Mouse (Mus musculus): ENCODE results near the gene Syce3. TPM values are rescaled to one million over a fixed set of nuclear protein-coding genes. Genes with fewer than 3 reads are reported as not detected.

Syce3 gene
- polyA plus RNA-seq, 1 experiment from 2014 or later, result not detected

- no peak for ATAC-seq (ENCODE audit: low read depth)
- peaks cover 10% of the 10 kb centered on the region; the same call in 1 of the 2 replicates for H3K9me3 ChIP-seq (ENCODE audit: control insufficient read depth, low read length)
- WGBS, result 79% methylated on average over 10 of the region's 10 CpGs
These were observed 5.3 kb downstream of the Syce3 start for GRCm38 (mm10) chr15:89404831-89405623.

GRCm38 (mm10) chr15:89402471-89402870, 7.8 kb downstream of the Syce3 start:
- Histone ChIP-seq H3K9me3 (ENCODE audit: control insufficient read depth, low read length) (0 out of 2 replicates have a peak, but pooled peaks cover 5% of the 10 kb centered on the region), H3K27me3 (replicated peaks; ENCODE audit: control insufficient read depth, insufficient read depth, low read length) (no peaks in the 10 kb centered on the region), H3K4me3 (ENCODE audit: low read depth, low read length) (no peak overlapping the region), H3K27ac (replicated peaks; ENCODE audit: low read depth, low read length) (no peak overlapping the region), H3K9ac (ENCODE audit: low read depth, low read length) (no peak overlapping the region), H3K4me2 (ENCODE audit: low read depth, low read length) (no peak overlapping the region), H3K36me3 (ENCODE audit: control insufficient read depth, insufficient read depth, low read length) (no peaks in the 10 kb centered on the region), H3K4me1 (ENCODE audit: control insufficient read depth, insufficient read depth, low read length) (no peaks in the 10 kb centered on the region)
- ATAC-seq (ENCODE audit: low read depth) (no peak), DNase-seq (ENCODE audit: low spot score) (no peak)
- WGBS, result 92% methylated on average over 1 of the region's 1 CpGs

More at GRCm38 (mm10) chr15:89404831-89405623, 5.3 kb downstream of the Syce3 start:
- no peak overlapping the region for H3K4me2 ChIP-seq (ENCODE audit: low read depth, low read length)
- no peaks in the 10 kb centered on the region for H3K36me3 ChIP-seq (ENCODE audit: control insufficient read depth, insufficient read depth, low read length)
- no peak overlapping the region for H3K4me3 ChIP-seq (ENCODE audit: low read depth, low read length)
- H3K27ac ChIP-seq (replicated peaks; ENCODE audit: low read depth, low read length), result no peak overlapping the region
- DNase-seq (ENCODE audit: low spot score), result no peak
- H3K9ac ChIP-seq (ENCODE audit: low read depth, low read length), result no peak overlapping the region
- H3K27me3 ChIP-seq (replicated peaks; ENCODE audit: control insufficient read depth, insufficient read depth, low read length), result no peaks in the 10 kb centered on the region
- no peaks in the 10 kb centered on the region for H3K4me1 ChIP-seq (ENCODE audit: control insufficient read depth, insufficient read depth, low read length)

GRCm38 (mm10) chr15:89399716-89400115, 10.6 kb downstream of the Syce3 start:
- Histone ChIP-seq H3K27me3 (replicated peaks; ENCODE audit: control insufficient read depth, insufficient read depth, low read length) (no peaks in the 10 kb centered on the region), H3K9ac (ENCODE audit: low read depth, low read length) (no peak overlapping the region), H3K36me3 (ENCODE audit: control insufficient read depth, insufficient read depth, low read length) (no peaks in the 10 kb centered on the region), H3K9me3 (ENCODE audit: control insufficient read depth, low read length) (no peaks in the 10 kb centered on the region), H3K4me2 (ENCODE audit: low read depth, low read length) (no peak overlapping the region), H3K4me3 (ENCODE audit: low read depth, low read length) (no peak overlapping the region), H3K4me1 (ENCODE audit: control insufficient read depth, insufficient read depth, low read length) (no peaks in the 10 kb centered on the region), H3K27ac (replicated peaks; ENCODE audit: low read depth, low read length) (no peak overlapping the region)
- 50% methylated on average over 1 of the region's 1 CpGs for WGBS
- DNase-seq (ENCODE audit: low spot score), result no peak
- ATAC-seq (ENCODE audit: low read depth), result no peak

- 70% methylated on average over 2 of the region's 2 CpGs for WGBS
- no peaks in the 10 kb centered on the region for H3K9me3 ChIP-seq (ENCODE audit: control insufficient read depth, low read length)
- peak; percentile 6 for DNase-seq (ENCODE audit: low spot score)
- H3K4me2 ChIP-seq (ENCODE audit: low read depth, low read length), result no peak overlapping the region
- no peak overlapping the region for H3K27ac ChIP-seq (replicated peaks; ENCODE audit: low read depth, low read length)
- H3K27me3 ChIP-seq (replicated peaks; ENCODE audit: control insufficient read depth, insufficient read depth, low read length), result no peaks in the 10 kb centered on the region
- H3K36me3 ChIP-seq (ENCODE audit: control insufficient read depth, insufficient read depth, low read length), result no peaks in the 10 kb centered on the region
- no peak for ATAC-seq (ENCODE audit: low read depth)
- no peak overlapping the region for H3K4me3 ChIP-seq (ENCODE audit: low read depth, low read length)
- H3K4me1 ChIP-seq (ENCODE audit: control insufficient read depth, insufficient read depth, low read length), result no peaks in the 10 kb centered on the region
- no peak overlapping the region for H3K9ac ChIP-seq (ENCODE audit: low read depth, low read length)
These were observed 12.2 kb downstream of the Syce3 start for GRCm38 (mm10) chr15:89398146-89398545.

GRCm38 (mm10) chr15:89396883-89397282, 13.4 kb downstream of the Syce3 start:
- Histone ChIP-seq H3K27ac (replicated peaks; ENCODE audit: low read depth, low read length) (no peak overlapping the region), H3K9ac (ENCODE audit: low read depth, low read length) (no peak overlapping the region), H3K4me1 (ENCODE audit: control insufficient read depth, insufficient read depth, low read length) (no peaks in the 10 kb centered on the region), H3K36me3 (ENCODE audit: control insufficient read depth, insufficient read depth, low read length) (no peaks in the 10 kb centered on the region), H3K27me3 (replicated peaks; ENCODE audit: control insufficient read depth, insufficient read depth, low read length) (no peaks in the 10 kb centered on the region), H3K4me2 (ENCODE audit: low read depth, low read length) (no peak overlapping the region), H3K4me3 (ENCODE audit: low read depth, low read length) (no peak overlapping the region), H3K9me3 (ENCODE audit: control insufficient read depth, low read length) (no peaks in the 10 kb centered on the region)
- ATAC-seq (ENCODE audit: low read depth) (no peak), DNase-seq (ENCODE audit: low spot score) (no peak)
- 89% methylated on average over 4 of the region's 4 CpGs for WGBS

GRCm38 (mm10) chr15:89390081-89390480, 20.2 kb downstream of the Syce3 start:
- H3K4me1 ChIP-seq (ENCODE audit: control insufficient read depth, insufficient read depth, low read length), result no peaks in the 10 kb centered on the region
- H3K4me2 ChIP-seq (ENCODE audit: low read depth, low read length), result no peak overlapping the region
- no peak overlapping the region for H3K9ac ChIP-seq (ENCODE audit: low read depth, low read length)
- ATAC-seq (ENCODE audit: low read depth), result no peak
- H3K27me3 ChIP-seq (replicated peaks; ENCODE audit: control insufficient read depth, insufficient read depth, low read length), result no peaks in the 10 kb centered on the region
- H3K27ac ChIP-seq (replicated peaks; ENCODE audit: low read depth, low read length), result no peak overlapping the region
- H3K9me3 ChIP-seq (ENCODE audit: control insufficient read depth, low read length), result no peaks in the 10 kb centered on the region
- no peak for DNase-seq (ENCODE audit: low spot score)
- H3K36me3 ChIP-seq (ENCODE audit: control insufficient read depth, insufficient read depth, low read length), result no peaks in the 10 kb centered on the region
- no peak overlapping the region for H3K4me3 ChIP-seq (ENCODE audit: low read depth, low read length)
- 90% methylated on average over 10 of the region's 10 CpGs for WGBS

GRCm38 (mm10) chr15:89387127-89387526, 23.2 kb downstream of the Syce3 start:
- Histone ChIP-seq H3K4me1 (ENCODE audit: control insufficient read depth, insufficient read depth, low read length) (no peaks in the 10 kb centered on the region), H3K27me3 (replicated peaks; ENCODE audit: control insufficient read depth, insufficient read depth, low read length) (no peaks in the 10 kb centered on the region), H3K9me3 (ENCODE audit: control insufficient read depth, low read length) (no peaks in the 10 kb centered on the region), H3K27ac (replicated peaks; ENCODE audit: low read depth, low read length) (no peak overlapping the region), H3K4me3 (ENCODE audit: low read depth, low read length) (no peak overlapping the region), H3K9ac (ENCODE audit: low read depth, low read length) (no peak overlapping the region), H3K36me3 (ENCODE audit: control insufficient read depth, insufficient read depth, low read length) (no peaks in the 10 kb centered on the region), H3K4me2 (ENCODE audit: low read depth, low read length) (no peak overlapping the region)
- DNase-seq (ENCODE audit: low spot score), result no peak
- ATAC-seq (ENCODE audit: low read depth), result no peak
- WGBS, result 39% methylated on average over 12 of the region's 12 CpGs

GRCm38 (mm10) chr15:89384617-89385016, 25.7 kb downstream of the Syce3 start, which contains the start of gene Klhdc7b:
TSS of gene Klhdc7b (plus strand) at chr15:89384917.
- DNase-seq (ENCODE audit: low spot score), result no peak
- Histone ChIP-seq H3K4me3 (ENCODE audit: low read depth, low read length) (no peak within 1 kb of the TSS), H3K9ac (ENCODE audit: low read depth, low read length) (no peak within 1 kb of the TSS), H3K27ac (replicated peaks; ENCODE audit: low read depth, low read length) (no peak within 1 kb of the TSS), H3K36me3 (ENCODE audit: control insufficient read depth, insufficient read depth, low read length) (no peaks in the 10 kb centered on the region), H3K27me3 (replicated peaks; ENCODE audit: control insufficient read depth, insufficient read depth, low read length) (peaks cover 16% of the 10 kb centered on the region), H3K4me1 (ENCODE audit: control insufficient read depth, insufficient read depth, low read length) (no peaks in the 10 kb centered on the region), H3K4me2 (ENCODE audit: low read depth, low read length) (no peak within 1 kb of the TSS), H3K9me3 (ENCODE audit: control insufficient read depth, low read length) (no peaks in the 10 kb centered on the region)
- no peak for ATAC-seq (ENCODE audit: low read depth)
- 77% methylated on average over 7 of the region's 7 CpGs for WGBS

GRCm38 (mm10) chr15:89379429-89379828, 30.9 kb downstream of the Syce3 start:
- Histone ChIP-seq H3K4me2 (ENCODE audit: low read depth, low read length) (peak overlapping the region; percentile 71), H3K27ac (replicated peaks; ENCODE audit: low read depth, low read length) (no peak overlapping the region), H3K9me3 (ENCODE audit: control insufficient read depth, low read length) (no peaks in the 10 kb centered on the region), H3K4me3 (ENCODE audit: low read depth, low read length) (peak overlapping the region; percentile 39), H3K4me1 (ENCODE audit: control insufficient read depth, insufficient read depth, low read length) (peaks cover 13% of the 10 kb centered on the region; the same call in 1 of the 2 replicates), H3K9ac (ENCODE audit: low read depth, low read length) (no peak overlapping the region), H3K27me3 (replicated peaks; ENCODE audit: control insufficient read depth, insufficient read depth, low read length) (peaks cover 59% of the 10 kb centered on the region), H3K36me3 (ENCODE audit: control insufficient read depth, insufficient read depth, low read length) (no peaks in the 10 kb centered on the region)
- WGBS, result 15% methylated on average over 10 of the region's 10 CpGs
- ATAC-seq (ENCODE audit: low read depth) (no peak), DNase-seq (ENCODE audit: low spot score) (no peak)
